Mouse (Mus musculus): ENCODE measurements around the gene Shisa3.

Gene Shisa3

DNA sequence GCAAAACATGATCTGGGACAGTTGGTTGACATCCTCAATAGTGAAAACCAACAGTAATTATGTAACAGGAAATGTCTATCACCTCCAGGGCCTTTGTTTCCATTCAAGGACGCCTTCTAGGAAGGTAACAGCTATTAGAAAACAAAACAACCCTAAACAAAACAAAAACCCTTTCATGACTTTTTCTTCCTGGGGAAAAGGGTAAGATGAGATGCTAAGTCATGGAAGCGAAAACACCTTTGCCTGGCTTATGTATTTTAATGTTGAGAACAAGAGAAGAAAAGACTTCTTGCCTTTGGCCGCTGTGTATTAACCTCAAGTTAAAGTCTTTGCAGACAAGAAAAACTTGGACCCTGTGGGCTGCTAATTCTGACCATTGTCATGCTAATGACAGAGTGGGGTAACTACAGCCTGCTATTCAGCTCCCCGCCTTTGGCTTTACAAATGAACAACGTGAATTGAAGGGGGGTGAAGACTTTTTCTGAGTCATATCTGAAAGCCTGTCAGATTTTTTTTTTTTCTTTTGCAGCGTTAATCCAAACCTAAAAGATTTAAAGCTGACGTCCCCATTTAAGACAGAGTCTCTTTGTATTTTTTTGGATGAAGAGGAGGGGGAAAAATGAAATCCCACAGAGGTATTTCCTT is 25.6 kb downstream of the Shisa3 start:
- DNase-seq (ENCODE audit: extremely low spot score, low read depth, low spot score), result no peak

DNA sequence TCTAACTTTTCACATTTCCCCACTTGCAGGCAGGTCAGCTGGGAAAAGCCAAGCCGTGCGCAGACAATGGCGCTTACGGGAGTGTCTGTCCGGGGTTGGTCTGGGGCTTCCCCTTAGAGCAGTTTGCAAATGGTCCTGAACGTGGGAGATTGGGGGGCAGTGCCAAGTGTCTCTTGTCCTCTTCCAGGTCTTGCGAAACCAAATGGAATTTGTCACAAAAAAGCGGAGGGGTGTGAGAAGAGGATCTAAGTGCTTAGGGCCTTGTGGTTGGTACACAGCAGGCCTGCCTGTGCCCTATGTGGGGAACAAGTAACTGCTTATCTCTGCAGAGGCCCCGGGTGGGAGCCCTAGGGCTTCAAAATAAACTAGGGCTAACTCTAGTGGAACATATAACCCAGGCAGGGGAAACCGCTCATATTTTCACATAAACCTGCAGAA is 26.2 kb downstream of the Shisa3 start:
- DNase-seq (ENCODE audit: extremely low spot score, low read depth, low spot score), result no peak

DNA sequence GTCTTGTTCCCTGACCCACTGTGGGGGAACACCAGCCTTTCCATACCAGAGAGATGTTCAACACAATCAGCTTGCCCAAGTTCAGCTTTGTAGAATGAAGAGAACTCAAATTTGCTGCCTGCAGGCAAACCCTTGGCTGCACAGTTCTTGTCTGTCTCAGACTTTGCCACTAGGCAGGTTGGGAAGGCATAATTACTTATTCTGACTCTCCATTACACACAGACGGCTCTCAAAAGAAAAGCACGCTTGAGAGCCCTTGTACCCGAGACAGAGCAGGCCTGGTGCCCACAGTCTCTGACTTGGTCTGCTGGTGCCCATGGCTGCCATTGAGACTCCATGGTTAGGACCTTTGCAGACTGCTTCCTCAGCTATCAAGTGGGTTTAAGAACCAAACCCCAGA is 26.7 kb downstream of the Shisa3 start:
- DNase-seq (ENCODE audit: extremely low spot score, low read depth, low spot score), result no peak

DNA sequence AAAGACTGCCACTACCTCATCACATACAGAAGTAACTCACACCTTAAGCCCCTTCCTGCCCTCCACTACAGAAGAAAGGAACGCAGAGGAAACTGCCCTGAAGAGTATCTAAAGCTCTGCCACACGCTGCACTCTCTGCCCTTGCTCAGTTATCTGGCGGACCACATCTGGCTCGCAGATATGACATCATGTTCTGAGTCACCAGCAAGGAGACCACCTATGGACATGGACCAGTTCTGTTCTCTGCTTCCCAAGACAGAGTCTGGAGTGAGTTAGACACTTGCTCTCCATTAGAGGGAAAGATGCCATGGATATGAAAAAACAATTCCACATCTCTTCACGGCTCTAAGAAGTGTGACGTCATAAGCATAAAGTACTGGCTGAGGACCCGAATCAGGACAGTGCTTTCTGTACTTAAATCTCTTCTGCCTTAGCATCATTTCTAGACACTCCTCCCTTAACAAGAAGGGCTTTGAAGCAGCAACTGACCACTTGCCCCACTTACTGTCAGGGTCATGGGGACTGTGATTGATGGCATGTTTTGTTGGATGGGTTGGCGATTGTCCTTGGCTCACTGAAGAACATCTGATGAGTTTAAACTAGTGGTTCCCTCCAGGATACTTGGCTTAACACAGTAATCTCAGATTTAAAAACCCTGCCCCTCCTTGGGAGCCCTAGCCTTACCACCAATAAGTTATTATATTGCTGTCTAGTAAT is 33.1 kb downstream of the Shisa3 start:
- DNase-seq (ENCODE audit: extremely low spot score, low read depth, low spot score), result no peak

DNA sequence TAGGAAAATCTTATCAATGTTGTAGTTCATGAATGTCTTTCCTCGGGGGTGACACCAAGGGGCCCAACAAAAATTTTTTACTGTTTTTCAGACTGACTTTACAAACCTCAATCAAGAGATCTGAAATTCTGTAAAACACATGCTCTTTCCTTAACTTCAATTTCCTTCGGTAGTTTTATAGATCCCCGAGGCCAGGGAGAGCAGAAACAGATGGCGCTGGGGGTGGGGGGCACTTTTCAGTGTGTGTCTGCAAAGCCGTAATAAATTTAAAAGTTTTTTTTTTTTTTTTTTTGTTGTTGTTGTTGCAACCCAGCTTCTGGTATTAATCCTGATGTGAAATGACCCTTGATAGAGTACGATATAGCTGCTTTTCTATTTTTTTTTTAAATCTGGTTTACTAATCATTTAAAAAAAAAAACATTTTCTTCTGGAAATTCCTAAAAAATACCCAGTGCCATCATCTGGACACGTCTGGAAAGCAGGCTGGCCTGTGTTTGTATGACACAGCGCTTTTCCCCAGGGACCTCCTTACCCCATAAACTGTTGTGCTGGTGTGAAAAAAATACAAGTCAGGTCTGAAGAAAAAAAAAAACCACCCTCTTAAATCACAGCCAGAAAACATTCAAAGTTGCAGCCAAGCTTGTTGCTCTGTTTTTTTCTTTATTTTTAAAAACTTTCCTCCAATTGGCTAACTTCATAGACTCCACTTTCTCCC is 33.9 kb downstream of the Shisa3 start:
- DNase-seq (ENCODE audit: extremely low spot score, low read depth, low spot score), result no peak

DNA sequence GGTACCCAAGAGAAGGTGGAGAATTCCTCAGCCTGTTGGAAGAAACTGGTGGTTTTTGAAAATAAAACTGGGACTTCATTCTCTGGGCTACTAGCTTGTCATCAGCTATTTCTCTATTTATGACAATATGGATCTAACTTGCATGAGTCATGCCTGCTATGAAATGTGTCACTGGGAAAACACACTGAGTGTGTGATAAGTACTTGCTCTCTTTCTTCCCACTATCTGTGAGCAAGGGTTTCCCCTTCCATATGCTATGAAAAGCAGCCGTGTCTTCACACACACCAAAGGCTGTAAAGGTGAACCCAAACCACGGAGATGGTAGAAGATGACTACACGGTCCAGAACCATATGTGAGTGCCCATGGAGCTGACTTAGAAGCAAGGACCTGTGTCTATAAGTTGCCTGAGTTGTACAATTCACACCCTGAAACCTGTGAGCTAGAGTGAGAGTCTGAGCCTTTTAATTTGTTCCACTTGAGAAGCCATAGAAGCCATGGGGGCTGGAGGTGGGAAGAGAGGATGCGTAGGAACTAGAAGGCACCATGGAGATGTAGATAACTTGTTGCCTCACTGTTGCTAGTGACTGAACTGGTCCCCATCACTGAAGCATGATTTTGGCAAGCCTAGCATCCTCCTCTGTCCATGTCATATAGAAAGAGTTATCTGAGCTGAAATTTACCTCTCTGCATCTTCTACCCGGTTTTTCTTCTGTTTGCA is 36.0 kb downstream of the Shisa3 start:
- DNase-seq (ENCODE audit: extremely low spot score, low read depth, low spot score), result no peak

DNA sequence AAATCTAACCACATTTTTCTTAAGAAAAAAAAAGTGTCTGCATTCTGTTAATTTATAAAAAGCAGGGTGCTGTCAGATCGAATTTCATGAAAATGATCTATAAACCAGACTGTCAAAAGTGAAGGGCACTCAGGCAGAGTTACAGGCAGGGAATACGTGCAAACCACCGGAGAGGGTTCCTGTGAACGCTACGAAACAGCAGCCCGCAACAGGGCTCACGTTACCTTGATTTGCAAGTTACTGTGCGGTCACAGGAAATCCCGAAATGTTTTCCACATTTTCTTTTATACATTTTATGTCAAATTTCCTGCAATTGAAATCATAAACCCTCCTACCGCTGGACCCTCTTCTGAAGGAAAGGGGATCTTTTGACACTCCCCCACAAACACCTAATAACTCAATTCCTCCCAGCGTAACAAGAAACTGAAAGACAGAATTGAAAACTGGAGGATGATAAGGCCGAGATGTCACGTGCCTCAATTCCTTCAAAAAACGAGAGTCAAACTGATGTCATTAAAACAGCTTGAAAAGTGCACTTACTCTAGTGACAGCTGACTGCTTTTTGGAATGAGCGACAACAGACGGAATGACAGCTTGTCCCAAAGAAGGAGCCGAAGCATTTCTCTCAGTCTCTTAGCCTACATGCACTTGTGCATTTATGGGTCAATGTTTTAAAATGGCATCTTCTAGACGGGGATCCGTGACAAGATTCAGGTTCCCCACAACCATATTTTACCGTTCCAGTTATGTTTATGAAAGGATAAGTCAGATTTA is 39.3 kb downstream of the Shisa3 start:
- no peak for DNase-seq (ENCODE audit: extremely low spot score, low read depth, low spot score)

DNA sequence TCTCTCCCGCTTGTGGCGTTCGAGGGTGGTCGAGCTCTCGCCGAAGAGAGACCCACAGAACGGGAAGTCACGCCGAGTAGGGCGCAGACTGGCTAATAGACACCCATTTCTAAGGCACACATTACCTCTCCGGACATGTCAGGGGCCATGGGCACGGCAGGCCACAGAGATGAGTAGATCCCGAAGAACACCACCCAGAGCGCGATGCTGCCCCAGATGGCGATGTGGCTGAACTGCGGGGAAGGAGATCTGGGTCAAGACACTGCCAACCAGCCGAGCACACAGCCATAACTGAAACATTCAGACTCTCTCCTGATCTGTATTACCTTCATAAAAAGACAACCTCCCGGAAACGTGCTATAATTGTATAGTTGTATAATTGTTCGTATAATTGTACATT is 39.9 kb downstream of the Shisa3 start:
- no peak for DNase-seq (ENCODE audit: extremely low spot score, low read depth, low spot score)

DNA sequence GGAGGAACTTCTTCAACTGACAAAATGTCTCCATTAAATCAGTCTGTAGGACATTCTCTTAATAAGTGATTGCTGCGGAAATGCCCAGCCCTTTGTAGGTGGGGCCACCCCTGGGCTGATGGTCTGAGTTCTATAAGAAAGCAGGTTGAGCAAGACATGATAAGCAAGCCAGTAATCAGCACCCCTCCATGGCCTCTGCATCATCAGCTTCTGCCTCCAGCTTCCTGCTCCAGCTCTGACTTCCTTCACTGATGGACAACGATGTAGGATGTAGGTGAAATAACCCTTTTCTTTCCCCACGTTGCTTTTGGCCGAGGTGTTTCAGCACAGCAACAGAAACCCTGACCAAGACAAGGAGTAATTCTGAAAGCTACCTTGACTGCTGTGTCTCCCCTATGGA is 41.5 kb downstream of the Shisa3 start:
- no peak for DNase-seq (ENCODE audit: extremely low spot score, low read depth, low spot score)

DNA sequence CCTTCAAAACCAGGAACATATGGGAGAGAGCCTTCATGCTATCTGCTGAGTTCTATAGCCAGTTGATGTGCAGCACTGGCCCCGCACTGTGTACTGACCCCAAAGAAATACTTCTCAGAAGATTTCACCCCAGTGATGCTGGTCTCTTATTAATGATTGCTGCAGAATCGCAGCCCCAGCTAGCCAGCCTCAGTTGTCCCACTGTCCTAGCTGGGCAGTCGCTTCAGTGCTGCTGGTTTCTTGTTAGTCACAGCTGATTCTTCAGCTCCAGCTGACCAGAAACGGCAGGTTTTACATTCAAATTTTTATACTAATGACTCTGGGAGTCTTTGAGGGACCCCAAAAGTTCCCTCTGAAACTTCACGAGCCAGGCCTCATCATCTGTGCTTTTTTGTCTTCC is 42.3 kb downstream of the Shisa3 start:
- no peak for DNase-seq (ENCODE audit: extremely low spot score, low read depth, low spot score)

DNA sequence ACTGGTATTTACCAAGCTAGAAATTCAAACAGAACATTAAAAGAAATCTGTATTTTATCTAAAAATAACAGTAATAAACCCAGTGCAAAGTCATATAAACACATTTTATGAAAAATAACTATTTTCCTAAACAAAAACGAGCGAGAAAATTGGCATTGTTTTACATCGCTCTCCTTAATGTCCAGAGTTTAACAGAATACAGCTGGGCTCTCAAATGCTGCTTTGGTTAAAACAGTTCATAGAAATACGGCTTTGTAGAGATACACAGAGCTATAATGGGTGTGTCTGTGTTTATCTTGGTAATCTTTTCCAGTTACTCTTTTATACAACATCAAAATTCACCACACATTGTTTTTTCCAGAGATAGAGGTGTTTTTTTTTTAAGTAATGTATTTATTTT is 44.8 kb downstream of the Shisa3 start:
- DNase-seq (ENCODE audit: extremely low spot score, low read depth, low spot score), result no peak

DNA sequence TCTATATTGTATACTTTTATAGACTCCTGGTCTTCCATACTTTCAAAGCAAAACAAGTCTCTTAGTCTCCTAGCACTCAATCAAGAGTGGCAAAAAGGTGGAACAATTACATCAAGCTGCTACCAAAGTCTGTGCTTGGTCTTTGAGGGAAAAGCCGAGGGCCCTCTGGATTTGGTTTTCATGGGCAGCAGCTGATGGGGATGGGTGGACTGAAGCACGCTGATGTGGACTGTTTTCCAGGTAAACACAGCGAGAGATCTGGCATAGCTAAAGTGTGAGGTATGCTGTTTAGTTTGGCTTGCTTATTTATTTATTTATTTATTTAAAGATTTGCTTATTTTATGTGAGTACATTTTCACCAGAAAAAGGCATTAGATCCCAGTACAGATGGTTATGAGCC is 45.9 kb downstream of the Shisa3 start:
- DNase-seq (ENCODE audit: extremely low spot score, low read depth, low spot score), result no peak

DNA sequence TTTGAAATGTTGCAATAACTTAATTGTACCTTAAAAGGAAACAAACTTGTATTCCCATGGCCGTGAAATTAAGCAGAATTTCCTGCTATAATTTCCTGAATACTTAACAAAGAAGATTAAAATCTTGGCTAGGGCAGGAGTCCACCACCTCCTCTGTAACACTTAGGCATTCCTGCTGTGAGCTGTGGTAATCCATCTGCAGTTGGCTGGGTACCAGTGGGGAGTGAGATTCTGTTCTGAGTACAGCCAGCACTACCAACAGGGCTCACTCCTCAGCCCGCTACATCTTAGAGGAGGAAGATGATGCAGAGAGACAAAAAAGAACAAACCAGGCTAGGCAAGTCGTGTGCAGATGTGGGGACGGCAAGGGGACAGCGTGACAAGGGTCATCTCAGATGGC is 46.9 kb downstream of the Shisa3 start:
- no peak for DNase-seq (ENCODE audit: extremely low spot score, low read depth, low spot score)

DNA sequence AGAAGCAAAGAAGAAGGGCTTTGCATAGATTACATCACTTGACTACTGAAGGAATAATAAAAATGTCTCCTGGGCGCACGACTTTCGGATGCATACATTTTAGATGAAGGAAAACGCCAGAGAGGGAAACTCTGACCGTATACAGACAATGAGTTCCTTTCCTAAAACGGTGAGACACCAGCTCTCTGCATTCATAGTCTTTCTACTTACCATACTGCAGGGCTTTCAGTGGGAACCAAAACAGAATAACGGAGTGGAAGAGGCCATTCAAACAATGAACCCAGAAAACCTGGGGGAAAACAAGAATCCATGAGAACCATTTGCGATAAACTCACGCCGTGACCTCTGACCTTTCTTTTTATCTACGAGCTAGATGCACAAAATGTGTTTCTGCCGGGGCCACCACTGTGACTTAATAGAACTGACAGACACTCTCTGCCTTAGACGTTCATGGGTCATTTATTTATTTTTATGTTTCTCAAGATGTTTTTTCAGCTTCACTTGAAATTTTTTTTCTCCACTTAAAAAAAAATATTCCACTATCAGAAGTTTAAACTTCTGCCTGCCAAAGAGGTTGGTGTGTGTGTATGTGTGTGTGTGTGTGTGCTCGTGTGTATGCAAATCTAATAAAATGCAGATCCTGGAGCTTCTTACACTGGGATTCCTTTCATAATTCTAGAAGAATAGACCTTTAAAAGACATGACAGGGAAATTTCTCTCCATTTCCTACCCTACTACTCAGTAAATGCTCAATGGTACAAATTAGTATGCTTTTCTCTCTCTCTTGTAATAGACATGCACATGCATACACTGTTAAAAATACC is 48.2 kb downstream of the Shisa3 start:
- DNase-seq (ENCODE audit: extremely low spot score, low read depth, low spot score), result no peak

DNA sequence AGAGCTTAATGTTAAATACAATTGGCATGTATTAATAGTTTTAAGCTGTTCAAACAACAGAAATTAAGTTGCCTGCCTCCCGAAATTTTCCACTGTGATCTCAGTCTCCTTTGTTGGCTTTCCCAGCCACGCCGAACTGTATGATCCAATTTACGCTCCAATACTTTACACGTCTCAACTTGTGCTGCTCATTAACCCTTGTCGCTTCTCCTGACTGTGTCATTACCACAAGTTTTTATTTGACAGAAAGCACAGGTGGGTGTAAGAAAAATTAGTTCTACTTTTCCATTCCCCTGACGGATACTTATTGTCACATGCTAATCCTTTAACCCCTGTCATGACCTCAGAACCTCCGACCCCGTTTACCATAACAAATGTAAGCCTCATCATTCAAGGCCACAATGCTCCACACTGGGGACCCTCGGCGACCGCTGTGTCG is 49.2 kb downstream of the Shisa3 start:
- no peak for DNase-seq (ENCODE audit: extremely low spot score, low read depth, low spot score)

DNA sequence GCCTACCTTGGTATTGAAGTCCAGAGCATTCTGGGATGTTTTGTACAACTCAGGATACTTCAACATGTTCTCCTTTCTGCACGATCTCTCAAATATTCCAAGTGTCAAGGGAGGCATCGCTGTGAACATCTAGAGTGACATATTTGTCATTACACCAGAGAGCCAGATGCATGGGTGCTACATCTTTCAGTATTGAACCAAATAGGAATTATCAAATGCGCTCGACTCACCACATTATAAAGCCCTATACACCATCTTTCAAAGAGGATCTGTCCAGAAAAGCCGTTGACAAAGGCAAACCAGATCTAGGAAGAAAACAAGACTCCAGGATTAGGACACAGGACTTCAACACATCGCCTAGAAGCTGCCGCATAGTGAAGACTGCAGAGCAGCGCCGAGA is 52.2 kb downstream of the Shisa3 start:
- DNase-seq (ENCODE audit: extremely low spot score, low read depth, low spot score), result no peak

DNA sequence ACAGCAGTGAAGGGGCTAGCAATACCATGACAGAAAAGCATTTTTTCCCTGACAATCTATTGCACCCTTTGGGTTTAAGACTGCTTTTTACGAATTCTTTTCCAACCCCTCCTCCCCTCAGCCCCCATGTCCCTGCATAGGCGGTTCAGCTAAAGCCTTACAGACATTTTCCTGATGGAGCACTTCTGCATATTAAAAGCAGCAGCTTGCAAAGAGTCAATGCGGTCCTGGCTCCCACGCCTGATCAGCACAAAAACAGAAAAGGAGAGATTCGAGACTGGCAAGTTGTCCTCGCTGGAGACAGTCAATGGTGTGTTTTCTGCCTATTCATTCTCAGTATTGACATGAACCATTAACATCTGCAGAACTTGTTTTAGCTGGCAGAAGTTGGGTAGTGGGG is 55.0 kb downstream of the Shisa3 start:
- DNase-seq (ENCODE audit: extremely low spot score, low read depth, low spot score), result no peak

DNA sequence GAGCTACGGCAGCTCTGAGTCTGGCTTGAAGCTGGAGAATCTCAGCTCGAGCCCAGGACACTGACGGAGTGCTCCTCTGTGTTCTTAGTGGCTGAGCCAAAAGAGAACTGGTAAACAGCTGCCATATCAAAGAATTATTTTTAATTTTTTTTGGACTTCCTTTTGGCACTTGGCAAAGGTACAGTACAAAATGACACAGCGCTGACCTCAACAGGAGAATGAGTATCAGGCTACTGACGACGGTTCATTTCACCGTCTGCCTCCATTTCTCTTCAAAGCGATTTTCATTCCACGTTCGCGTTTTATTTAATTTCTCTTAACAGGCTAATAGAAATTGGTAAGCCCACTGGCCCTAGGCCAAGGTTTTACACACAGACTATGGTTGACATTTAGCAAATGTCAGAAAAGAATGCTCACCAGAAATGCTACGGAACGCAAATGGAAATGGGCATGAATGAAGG is 61.8 kb downstream of the Shisa3 start:
- DNase-seq (ENCODE audit: extremely low spot score, low read depth, low spot score), result no peak

DNA sequence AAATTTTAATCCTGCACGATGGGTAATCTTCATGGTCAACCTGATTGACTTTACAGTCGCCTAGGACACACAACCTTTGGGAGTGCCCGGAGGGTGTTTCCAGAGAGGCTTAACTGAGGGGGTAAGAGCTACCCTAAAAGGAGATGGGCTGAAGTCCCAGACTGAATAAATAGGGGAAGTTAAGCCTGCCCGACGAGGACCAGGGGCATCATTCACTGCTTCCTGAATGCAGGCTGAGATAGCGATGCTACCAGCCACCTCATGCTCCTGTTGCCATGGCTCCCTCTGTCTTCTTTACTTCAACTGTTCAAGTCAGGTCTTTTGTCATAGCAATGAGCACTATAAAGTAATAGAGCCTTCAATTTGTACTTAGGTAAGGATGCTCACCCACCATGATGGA is 62.5 kb downstream of the Shisa3 start:
- no peak for DNase-seq (ENCODE audit: extremely low spot score, low read depth, low spot score)

DNA sequence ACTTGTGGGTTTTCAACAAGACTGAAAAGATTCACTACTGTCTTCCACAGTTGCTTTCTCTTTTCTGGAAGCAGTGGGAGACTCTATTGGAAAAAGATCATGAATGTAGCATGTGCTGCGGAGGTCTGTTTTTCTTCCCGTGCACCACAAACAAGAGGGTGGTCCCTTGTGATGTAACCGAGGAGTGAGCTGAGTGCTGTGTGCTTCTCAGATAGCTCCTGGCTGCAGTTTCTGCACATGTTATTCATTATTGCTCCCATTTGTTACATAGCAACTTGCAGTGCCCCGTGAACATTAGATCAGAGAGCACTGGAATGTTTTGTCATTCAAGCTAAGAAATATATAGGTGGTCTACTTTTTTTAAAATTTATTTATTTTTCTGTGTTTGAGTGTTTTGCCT is 65.3 kb downstream of the Shisa3 start:
- no peak for DNase-seq (ENCODE audit: extremely low spot score, low read depth, low spot score)
